Mouse (Mus musculus): ENCODE data around the gene Akr1e1.
"Not testable (repeated sequence)": the region's sequence is repeated elsewhere in the genome, so short reads cannot be mapped to it uniquely, and the experiment has no call there.

Akr1e1 gene

GRCm38 (mm10) chr13:4608961-4609409 lies at the start of gene Akr1e1:
TSS of gene Akr1e1 (minus strand) at chr13:4609174.
- in situ Hi-C loops (cut with MboI): no loop called here

GRCm38 (mm10) chr13:4658346-4658745 lies 49.4 kb upstream of the Akr1e1 start:
- in situ Hi-C loops (cut with MboI): no loop called here

- in situ Hi-C loops (cut with MboI): no loop called here
Measured at GRCm38 (mm10) chr13:4656277-4657146, 47.5 kb upstream of the Akr1e1 start.

- in situ Hi-C loops (cut with MboI): no loop called here
Measured at GRCm38 (mm10) chr13:4650190-4650589, 41.2 kb upstream of the Akr1e1 start.

GRCm38 (mm10) chr13:4645248-4645647 lies 36.3 kb upstream of the Akr1e1 start:
- in situ Hi-C loops (cut with MboI): no loop called here

- in situ Hi-C loops (cut with MboI): no loop called here
Measured at GRCm38 (mm10) chr13:4610902-4611301, 1.9 kb upstream of the Akr1e1 start.

GRCm38 (mm10) chr13:4608530-4608929 lies 444 bp downstream of the Akr1e1 start:
- in situ Hi-C loops (cut with MboI): no loop called here

GRCm38 (mm10) chr13:4606821-4607220 lies 2.2 kb downstream of the Akr1e1 start:
- in situ Hi-C loops (cut with MboI): no loop called here

- in situ Hi-C loops (cut with MboI): not testable (repeated sequence)
Measured at GRCm38 (mm10) chr13:4603431-4603830, 5.5 kb downstream of the Akr1e1 start.

- in situ Hi-C loops (cut with MboI): no loop called here
Measured at GRCm38 (mm10) chr13:4576921-4577320, 32.1 kb downstream of the Akr1e1 start.

- in situ Hi-C loops (cut with MboI): no loop called here
Measured at GRCm38 (mm10) chr13:4573871-4574270, 35.1 kb downstream of the Akr1e1 start, which contains the start of gene Akr1c21. TSS of gene Akr1c21 (plus strand) at chr13:4574075.

GRCm38 (mm10) chr13:4565996-4566395 lies 43.0 kb downstream of the Akr1e1 start:
- in situ Hi-C loops (cut with MboI): no loop called here

- in situ Hi-C loops (cut with MboI): no loop called here
Measured at GRCm38 (mm10) chr13:4560500-4560899, 48.5 kb downstream of the Akr1e1 start.

GRCm38 (mm10) chr13:4559143-4559542 lies 49.8 kb downstream of the Akr1e1 start:
- in situ Hi-C loops (cut with MboI): no loop called here
